Mouse (Mus musculus) Patski (cell line): ENCODE results near the gene C8a. TPM values are rescaled to one million over a fixed set of nuclear protein-coding genes. Genes with fewer than 3 reads are reported as not detected.

Experiments used
- ATAC-seq: fragments of 100-300 bp; one replicate; pipeline ENCODE4 v1.8.0; 2021
- CTCF ChIA-PET: fragments of 350-600 bp; sonication (Branson Sonifier 250); formaldehyde crosslinking; loops from one replicate; lab custom pipeline; 2022; ENCODE audit warnings: inconsistent platforms; lab: Charles Lee
- POLR2A ChIA-PET: fragments of 350-600 bp; sonication (Branson Sonifier 250); formaldehyde crosslinking; loops from one replicate; lab custom pipeline; 2022; ENCODE audit warnings: antibody characterized with exemption, inconsistent platforms; lab: Charles Lee
- DNase-seq: peaks from one replicate; pipeline ENCODE4 v3.0.0-alpha.2; 2011; ENCODE audit warnings: low read depth, low spot score
- H3K27me3 ChIP-seq: fragments of 371-371 bp; one replicate; pipeline ENCODE4 v1.5.1; 2021
- CTCF ChIP-seq: fragments of 100-300 bp; IDR thresholded peaks from one replicate; pipeline ENCODE4 v1.5.1; 2021
- in situ Hi-C: fragments of 300-500 bp; cut with MboI; formaldehyde crosslinking; loops from 3 replicates; pipeline ENCODE4 v1.11.1; 2018; ENCODE audit warnings: low pct_unique_long_range_greater_than_20kb, mixed read lengths
- polyA plus RNA-seq: library from polyadenylated mRNA; unstranded; gene quantifications from one replicate; pipeline ENCODE4 v1.2.3, GENCODE M21; 2021

C8a gene
- polyA plus RNA-seq, 1 experiment from 2014 or later = not detected

DNA sequence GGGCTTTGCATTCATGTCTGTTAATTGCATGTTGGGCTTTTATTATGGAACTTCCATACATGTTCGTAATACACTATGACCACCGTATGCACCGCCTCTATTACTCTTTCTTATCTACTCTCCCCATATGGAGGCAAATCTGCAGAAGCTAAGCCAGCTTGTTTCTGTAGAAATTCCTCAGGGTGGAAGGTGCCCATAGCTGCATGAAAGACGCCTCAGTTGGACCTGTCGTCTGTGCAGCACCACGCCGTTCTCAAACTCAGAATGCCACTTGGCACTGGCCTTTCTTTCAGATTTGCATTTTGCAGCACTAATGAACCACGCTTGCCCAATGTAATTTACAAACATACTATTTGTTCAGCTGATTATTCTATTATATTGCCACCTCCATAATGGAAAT lies 106.6 kb downstream of the C8a start:
- ATAC-seq = no peak
- in situ Hi-C loops = no loop called here

DNA sequence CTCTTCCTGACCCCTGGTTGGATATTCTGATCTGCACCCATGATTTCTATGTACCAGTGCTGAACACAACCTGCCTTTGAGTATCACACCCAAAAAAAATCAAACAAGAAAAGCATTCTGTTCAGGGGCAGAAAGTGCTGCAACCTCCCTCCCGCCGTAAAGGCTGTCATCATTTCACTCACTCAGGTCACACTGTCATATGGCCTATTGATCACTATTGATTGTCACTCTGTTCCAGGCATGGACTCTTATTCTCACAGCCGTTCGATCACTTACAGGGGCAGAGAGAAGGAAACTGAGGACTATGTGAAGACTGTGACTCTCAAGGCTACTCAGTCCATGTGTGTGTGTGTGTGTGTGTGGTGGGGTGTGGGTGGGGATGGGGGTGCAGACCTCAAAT lies 108.0 kb downstream of the C8a start:
- no peak for DNase-seq
- ChIA-PET CTCF (no interaction called here), POLR2A (no interaction called here)
- no peak for TF ChIP-seq CTCF
- ATAC-seq = no peak
- peaks cover 8% of the 10 kb centered on the region for H3K27me3 ChIP-seq
- in situ Hi-C loops = no loop called here

More for the DNA sequence above, 106.6 kb downstream of the C8a start:
- DNase-seq = no peak
- peaks cover 8% of the 10 kb centered on the region for H3K27me3 ChIP-seq
- CTCF ChIA-PET = no interaction called here
- POLR2A ChIA-PET = no interaction called here
- no peak for TF ChIP-seq CTCF

DNA sequence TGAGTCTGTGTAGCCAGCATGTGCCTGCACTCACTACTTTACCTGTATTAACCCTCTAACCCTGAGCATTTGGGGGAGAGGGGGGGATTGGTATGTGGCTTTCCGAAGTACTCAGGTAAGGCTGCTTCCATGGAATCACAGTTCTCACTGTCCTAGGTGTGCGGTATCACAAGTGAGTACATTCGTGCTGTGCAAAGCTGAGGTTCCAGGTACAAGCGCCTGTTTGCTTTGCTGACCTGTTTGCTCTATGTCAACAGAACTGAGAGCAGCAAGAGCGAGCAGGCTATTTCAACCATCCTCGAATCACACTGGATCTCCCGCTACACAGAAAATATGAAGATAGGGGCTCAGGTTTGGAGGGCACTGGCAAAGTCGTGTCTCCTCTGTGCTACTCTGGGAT lies 110.1 kb downstream of the C8a start, which contains the start of gene C8b:
Gene C8b, plus strand, starts transcription at position 253 of the 400 bp plus-strand sequence.
- CTCF ChIA-PET = no interaction called here

More for the DNA sequence above, 110.1 kb downstream of the C8a start, which contains the start of gene C8b:
- H3K27me3 ChIP-seq = peaks cover 8% of the 10 kb centered on the region
- ATAC-seq (no peak), DNase-seq (no peak)
- in situ Hi-C loops = no loop called here
- no peak for TF ChIP-seq CTCF
- POLR2A ChIA-PET = no interaction called here

Other genes starting within 250 kb of the C8a start
- not detected for gene C8b, start 110.1 kb downstream of the C8a start, polyA plus RNA-seq
- gene Gm17662, start 19.1 kb downstream of the C8a start, polyA plus RNA-seq = not detected
- 0.30 TPM for gene Fyb2, start 37.1 kb upstream of the C8a start, polyA plus RNA-seq
- gene Prkaa2, start 233.5 kb upstream of the C8a start, polyA plus RNA-seq = 12.6 TPM